Mouse (Mus musculus) kidney, adult 18-20 months (tissue): Measurements from ENCODE around the gene Ifit1bl2.
"Not testable (repeated sequence)": the region's sequence is repeated elsewhere in the genome, so short reads cannot be mapped to it uniquely, and the experiment has no call there.

Experiments used
- DNase-seq: peaks from one replicate; pipeline ENCODE4 v3.0.0; 2021

Gene Ifit1bl2

GRCm38 (mm10) chr19:34640623-34641022 is at the start of gene Ifit1bl2, which contains the start of gene Ifit1:
Gene Ifit1bl2, minus strand, starts transcription at chr19:34640743.
Gene Ifit1, plus strand, starts transcription at chr19:34640871.
- peak; percentile 18 for DNase-seq

GRCm38 (mm10) chr19:34685530-34685929 is 45.0 kb upstream of the Ifit1bl2 start:
- DNase-seq, result no peak

GRCm38 (mm10) chr19:34684857-34685256 is 44.3 kb upstream of the Ifit1bl2 start:
- DNase-seq, result peak; percentile 69

GRCm38 (mm10) chr19:34678428-34678827 is 37.9 kb upstream of the Ifit1bl2 start:
- DNase-seq, result no peak

GRCm38 (mm10) chr19:34673476-34673875 is 32.9 kb upstream of the Ifit1bl2 start:
- peak; percentile 23 for DNase-seq

GRCm38 (mm10) chr19:34666127-34666526 is 25.6 kb upstream of the Ifit1bl2 start:
- peak; percentile 82 for DNase-seq

- DNase-seq, result no peak
Measured at GRCm38 (mm10) chr19:34662740-34663139, 22.2 kb upstream of the Ifit1bl2 start.

- DNase-seq, result peak; percentile 74
Measured at GRCm38 (mm10) chr19:34662067-34662507, 21.5 kb upstream of the Ifit1bl2 start.

GRCm38 (mm10) chr19:34656511-34657298 is 16.2 kb upstream of the Ifit1bl2 start:
- no peak for DNase-seq

GRCm38 (mm10) chr19:34655227-34655805 is 14.8 kb upstream of the Ifit1bl2 start:
- DNase-seq, result no peak

- DNase-seq, result no peak
Measured at GRCm38 (mm10) chr19:34650997-34651396, 10.5 kb upstream of the Ifit1bl2 start.

- no peak for DNase-seq
Measured at GRCm38 (mm10) chr19:34650276-34650675, 9.7 kb upstream of the Ifit1bl2 start.

- DNase-seq, result not testable (repeated sequence)
Measured at GRCm38 (mm10) chr19:34647630-34648029, 7.1 kb upstream of the Ifit1bl2 start.

GRCm38 (mm10) chr19:34642616-34643015 is 2.1 kb upstream of the Ifit1bl2 start:
- no peak for DNase-seq

GRCm38 (mm10) chr19:34636933-34637557 is 3.5 kb downstream of the Ifit1bl2 start:
- DNase-seq, result peak; percentile 72

- DNase-seq, result no peak
Measured at GRCm38 (mm10) chr19:34633484-34633883, 7.1 kb downstream of the Ifit1bl2 start.

- DNase-seq, result no peak
Measured at GRCm38 (mm10) chr19:34631487-34631886, 9.1 kb downstream of the Ifit1bl2 start.

- DNase-seq, result no peak
Measured at GRCm38 (mm10) chr19:34627496-34627895, 13.0 kb downstream of the Ifit1bl2 start.

- DNase-seq, result no peak
Measured at GRCm38 (mm10) chr19:34624663-34625062, 15.9 kb downstream of the Ifit1bl2 start.

GRCm38 (mm10) chr19:34623781-34624180 is 16.8 kb downstream of the Ifit1bl2 start:
- no peak for DNase-seq

- DNase-seq, result no peak
Measured at GRCm38 (mm10) chr19:34620871-34621270, 19.7 kb downstream of the Ifit1bl2 start.

GRCm38 (mm10) chr19:34612243-34613001 is 28.1 kb downstream of the Ifit1bl2 start:
- DNase-seq, result not testable (repeated sequence)

- not testable (repeated sequence) for DNase-seq
Measured at GRCm38 (mm10) chr19:34610118-34610517, 30.4 kb downstream of the Ifit1bl2 start.
